Mouse (Mus musculus) megakaryocyte progenitor cell, adult 5-6 weeks (primary cell): ENCODE data around the gene Mrpl12. TPM values are rescaled to one million over a fixed set of nuclear protein-coding genes. Genes with fewer than 3 reads are reported as not detected.

Experiments
- ATAC-seq: replicated peaks from 2 replicates; pipeline ENCODE4 v1.8.0; 2016; ENCODE audit warnings: mild to moderate bottlenecking, moderate TSS enrichment, inconsistent platforms; ENCODE audit not compliant: poor library complexity
- total RNA-seq, 2 experiments: library from RNA; stranded (forward) in 1 of 2; stranded (reverse) in 1 of 2; fragments of 157-497, 149-512 nt in 1 of 2; fragments of 200-1000 nt in 1 of 2; gene quantifications; 2 replicates each; pipeline versions ENCODE4 v1.2.3 to v1.2.4; 2015 to 2017

Gene Mrpl12
- total RNA-seq, 2 experiments from 2014 or later: 107 to 142 TPM

DNA sequence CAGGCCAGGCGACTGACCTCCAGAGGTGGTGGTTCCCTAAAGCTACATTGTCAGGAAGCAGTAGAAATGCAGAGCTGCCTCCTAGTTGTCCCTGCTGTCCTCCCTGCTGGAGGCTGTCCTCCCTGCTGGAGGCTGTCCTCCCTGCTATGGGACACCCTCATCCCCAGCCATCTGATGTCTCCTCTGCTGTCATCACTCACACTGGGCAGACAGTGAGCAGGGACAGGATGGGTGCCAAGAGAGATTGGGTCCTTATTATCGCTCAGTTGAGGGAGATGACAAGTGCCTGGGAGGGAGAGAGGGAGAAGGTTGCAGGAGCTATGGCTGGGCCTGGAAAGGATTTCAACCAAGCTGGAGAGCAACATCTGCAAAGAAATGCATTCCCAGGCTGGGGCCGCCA lies 50.7 kb downstream of the Mrpl12 start:
- ATAC-seq: no peak

DNA sequence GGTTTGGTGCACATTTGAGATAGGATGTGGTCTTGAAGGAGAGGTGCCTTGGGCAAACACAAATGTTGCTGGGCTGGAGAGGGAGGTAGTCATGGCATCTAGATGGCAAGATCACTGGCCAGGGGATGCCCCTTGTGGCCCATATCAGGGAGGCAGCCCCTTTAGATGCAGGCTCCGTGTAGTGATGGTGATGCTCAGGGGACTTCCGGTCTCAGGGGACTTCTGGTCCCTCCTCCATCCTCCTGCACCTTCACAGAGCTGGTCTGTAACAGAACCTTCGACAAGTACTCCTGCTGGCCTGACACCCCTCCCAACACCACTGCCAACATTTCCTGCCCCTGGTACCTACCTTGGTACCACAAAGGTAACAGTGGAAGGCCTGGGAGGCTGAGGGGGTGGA lies 51.4 kb downstream of the Mrpl12 start:
- ATAC-seq: no peak

DNA sequence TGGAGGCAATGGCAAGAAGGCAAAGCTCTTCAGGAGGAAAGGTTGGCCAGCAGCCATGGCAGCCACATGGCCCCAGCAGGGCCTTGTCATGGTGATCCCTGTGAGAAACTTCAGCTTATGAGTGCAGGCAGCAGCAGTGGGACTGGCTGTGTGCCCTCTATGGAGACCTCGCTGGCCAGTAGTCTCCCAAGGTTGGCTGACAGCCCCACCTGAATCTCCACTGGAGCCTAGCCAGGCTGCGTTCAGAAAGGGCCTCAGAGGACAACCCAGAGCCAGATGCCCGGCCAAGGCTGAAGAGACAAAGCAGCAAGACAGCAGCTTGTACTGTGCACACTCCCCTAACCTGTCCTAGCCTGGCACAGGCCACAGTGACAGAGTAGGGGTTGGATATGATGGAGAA lies 54.1 kb downstream of the Mrpl12 start:
- no peak for ATAC-seq

Other genes starting within 250 kb of the Mrpl12 start
- 1,607 and 1,783 TPM in 2 replicates for gene Actg1, start 136.1 kb upstream of the Mrpl12 start, total RNA-seq (2015)
- gene Actg1, start 136.1 kb upstream of the Mrpl12 start, total RNA-seq (2017): 724 and 844 TPM in 2 replicates
- not detected in 2 replicates for gene Fscn2, start 123.1 kb upstream of the Mrpl12 start, total RNA-seq (2015)
- not detected in 2 replicates for gene Fscn2, start 123.1 kb upstream of the Mrpl12 start, total RNA-seq (2017)
- gene Faap100, start 105.8 kb upstream of the Mrpl12 start, total RNA-seq (2015): 10.8 and 11.0 TPM in 2 replicates
- 6.5 and 7.0 TPM in 2 replicates for gene Faap100, start 105.8 kb upstream of the Mrpl12 start, total RNA-seq (2017)
- gene Nploc4, start 46.9 kb upstream of the Mrpl12 start, total RNA-seq (2015): 37.2 and 41.0 TPM in 2 replicates
- 34.3 and 35.4 TPM in 2 replicates for gene Nploc4, start 46.9 kb upstream of the Mrpl12 start, total RNA-seq (2017)
- not detected in 2 replicates for gene Tspan10, start 42.0 kb upstream of the Mrpl12 start, total RNA-seq (2015)
- gene Tspan10, start 42.0 kb upstream of the Mrpl12 start, total RNA-seq (2017): not detected in 2 replicates
- gene Pde6g, start 31.1 kb upstream of the Mrpl12 start, total RNA-seq (2015): 0.27 and 0.32 TPM in 2 replicates
- gene Pde6g, start 31.1 kb upstream of the Mrpl12 start, total RNA-seq (2017): not detected in 2 replicates
- 10.4 and 10.7 TPM in 2 replicates for gene Oxld1, start 26.5 kb upstream of the Mrpl12 start, total RNA-seq (2015)
- gene Oxld1, start 26.5 kb upstream of the Mrpl12 start, total RNA-seq (2017): 9.7 and 14.8 TPM in 2 replicates
- gene Ccdc137, start 26.5 kb upstream of the Mrpl12 start, total RNA-seq (2015): 24.9 and 27.2 TPM in 2 replicates
- gene Ccdc137, start 26.5 kb upstream of the Mrpl12 start, total RNA-seq (2017): 57.1 and 58.3 TPM in 2 replicates
- gene Arl16, start 17.0 kb upstream of the Mrpl12 start, total RNA-seq (2015): 13.8 and 19.8 TPM in 2 replicates
- gene Arl16, start 17.0 kb upstream of the Mrpl12 start, total RNA-seq (2017): 18.8 and 20.2 TPM in 2 replicates
- 11.9 and 14.4 TPM in 2 replicates for gene Slc25a10, start 7.2 kb downstream of the Mrpl12 start, total RNA-seq (2015)
- gene Slc25a10, start 7.2 kb downstream of the Mrpl12 start, total RNA-seq (2017): 16.2 and 19.7 TPM in 2 replicates
- gene Gcgr, start 46.1 kb downstream of the Mrpl12 start, total RNA-seq (2015): not detected in 2 replicates
- gene Gcgr, start 46.1 kb downstream of the Mrpl12 start, total RNA-seq (2017): not detected in 2 replicates
- 71.6 and 75.3 TPM in 2 replicates for gene Mcrip1, start 65.1 kb downstream of the Mrpl12 start, total RNA-seq (2015)
- gene Mcrip1, start 65.1 kb downstream of the Mrpl12 start, total RNA-seq (2017): 24.2 and 25.8 TPM in 2 replicates
- gene Ppp1r27, start 66.5 kb downstream of the Mrpl12 start, total RNA-seq (2015): not detected in 2 replicates
- 1.3 TPM in 1 of 2 replicates, not detected in the other for gene Ppp1r27, start 66.5 kb downstream of the Mrpl12 start, total RNA-seq (2017)
- gene P4hb, start 88.6 kb downstream of the Mrpl12 start, total RNA-seq (2015): 669 and 748 TPM in 2 replicates
- gene P4hb, start 88.6 kb downstream of the Mrpl12 start, total RNA-seq (2017): 1,254 and 1,320 TPM in 2 replicates
- 401 and 420 TPM in 2 replicates for gene Arhgdia, start 97.0 kb downstream of the Mrpl12 start, total RNA-seq (2015)
- 177 and 193 TPM in 2 replicates for gene Arhgdia, start 97.0 kb downstream of the Mrpl12 start, total RNA-seq (2017)
- gene Alyref, start 113.8 kb downstream of the Mrpl12 start, total RNA-seq (2015): 197 and 227 TPM in 2 replicates
- gene Alyref, start 113.8 kb downstream of the Mrpl12 start, total RNA-seq (2017): 266 and 298 TPM in 2 replicates
- 66.2 and 67.6 TPM in 2 replicates for gene Anapc11, start 113.8 kb downstream of the Mrpl12 start, total RNA-seq (2015)
- 22.9 and 25.7 TPM in 2 replicates for gene Anapc11, start 113.8 kb downstream of the Mrpl12 start, total RNA-seq (2017)
- gene Npb, start 123.9 kb downstream of the Mrpl12 start, total RNA-seq (2015): 0.59 TPM in 1 of 2 replicates, not detected in the other
- not detected in 2 replicates for gene Npb, start 123.9 kb downstream of the Mrpl12 start, total RNA-seq (2017)
- 15.9 and 20.2 TPM in 2 replicates for gene Pcyt2, start 133.3 kb downstream of the Mrpl12 start, total RNA-seq (2015)
- gene Pcyt2, start 133.3 kb downstream of the Mrpl12 start, total RNA-seq (2017): 23.8 and 24.5 TPM in 2 replicates
- gene Sirt7, start 140.6 kb downstream of the Mrpl12 start, total RNA-seq (2015): 22.9 and 24.2 TPM in 2 replicates
- gene Sirt7, start 140.6 kb downstream of the Mrpl12 start, total RNA-seq (2017): 60.4 and 63.4 TPM in 2 replicates
- 15.0 and 16.4 TPM in 2 replicates for gene Mafg, start 149.0 kb downstream of the Mrpl12 start, total RNA-seq (2015)
- 24.2 and 29.5 TPM in 2 replicates for gene Mafg, start 149.0 kb downstream of the Mrpl12 start, total RNA-seq (2017)
- 9.8 and 10.3 TPM in 2 replicates for gene Pycr1, start 159.2 kb downstream of the Mrpl12 start, total RNA-seq (2015)
- 5.1 and 6.2 TPM in 2 replicates for gene Pycr1, start 159.2 kb downstream of the Mrpl12 start, total RNA-seq (2017)
- 1.3 and 1.5 TPM in 2 replicates for gene Myadml2, start 163.5 kb downstream of the Mrpl12 start, total RNA-seq (2015)
- gene Myadml2, start 163.5 kb downstream of the Mrpl12 start, total RNA-seq (2017): 4.0 TPM in 1 of 2 replicates, not detected in the other
- not detected in 2 replicates for gene Notum, start 176.6 kb downstream of the Mrpl12 start, total RNA-seq (2015)
- gene Notum, start 176.6 kb downstream of the Mrpl12 start, total RNA-seq (2017): not detected in 2 replicates
- gene Aspscr1, start 188.4 kb downstream of the Mrpl12 start, total RNA-seq (2015): 39.6 and 54.6 TPM in 2 replicates
- gene Aspscr1, start 188.4 kb downstream of the Mrpl12 start, total RNA-seq (2017): 33.7 and 46.6 TPM in 2 replicates
- gene Cenpx, start 229.1 kb downstream of the Mrpl12 start, total RNA-seq (2015): 116 and 136 TPM in 2 replicates
- gene Cenpx, start 229.1 kb downstream of the Mrpl12 start, total RNA-seq (2017): 100 and 106 TPM in 2 replicates
- gene Lrrc45, start 229.3 kb downstream of the Mrpl12 start, total RNA-seq (2015): 10.6 and 11.0 TPM in 2 replicates
- gene Lrrc45, start 229.3 kb downstream of the Mrpl12 start, total RNA-seq (2017): 37.6 and 42.3 TPM in 2 replicates
- gene Rac3, start 236.9 kb downstream of the Mrpl12 start, total RNA-seq (2015): 0.44 and 0.76 TPM in 2 replicates
- gene Rac3, start 236.9 kb downstream of the Mrpl12 start, total RNA-seq (2017): 0.25 TPM in 1 of 2 replicates, not detected in the other
- gene Dcxr, start 242.7 kb downstream of the Mrpl12 start, total RNA-seq (2015): 16.3 and 18.7 TPM in 2 replicates
- 16.5 and 17.1 TPM in 2 replicates for gene Dcxr, start 242.7 kb downstream of the Mrpl12 start, total RNA-seq (2017)
- not detected in 2 replicates for gene Cbr2, start 247.5 kb downstream of the Mrpl12 start, total RNA-seq (2015)
- 1.3 TPM in 1 of 2 replicates, not detected in the other for gene Cbr2, start 247.5 kb downstream of the Mrpl12 start, total RNA-seq (2017)